Mouse (Mus musculus) T-helper 17 cell (primary cell): Measurements from ENCODE around the gene AL732309.1.

Source experiments
- in situ Hi-C, 2 experiments: fragments of 300-600 bp; cut with MboI, MseI; formaldehyde crosslinking; loops; 1 replicate in 1 of 2; 2 replicates in 1 of 2; pipeline ENCODE4 v1.15.1; 2025; ENCODE audit warnings: high pct_unique_total_duplicates in 2 of 2

AL732309.1 gene

DNA sequence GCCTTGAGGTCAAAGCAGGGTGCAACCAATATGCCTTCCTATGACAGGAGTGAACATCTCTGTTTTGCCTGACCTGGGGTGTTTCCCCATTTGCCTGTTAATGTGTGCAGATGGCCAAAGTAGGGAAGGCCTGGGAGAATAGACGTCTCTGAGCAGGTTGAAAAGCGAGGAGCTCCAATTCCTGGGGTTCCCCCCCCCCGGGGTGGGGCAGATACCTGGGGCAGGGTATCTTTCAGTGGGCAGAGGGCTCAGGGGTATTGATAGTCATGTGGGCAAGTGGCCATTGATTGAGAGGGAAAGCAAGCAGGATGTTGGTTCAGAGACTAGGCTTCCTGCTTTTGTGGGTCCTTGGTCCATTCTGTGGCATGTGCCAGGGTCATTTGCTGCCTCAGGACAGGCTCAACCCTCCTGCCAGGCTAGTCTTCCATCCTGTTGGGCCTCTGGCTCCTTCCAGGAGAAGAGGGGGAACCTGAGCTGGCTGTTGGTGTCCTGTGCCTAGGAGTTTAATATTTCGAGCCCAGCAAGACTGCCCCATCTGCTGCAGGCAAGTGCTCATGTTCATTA is 21.2 kb upstream of the AL732309.1 start:
- in situ Hi-C loops = no loop called here

GRCm38 (mm10) chr2:25267241-25267640 is 20.6 kb upstream of the AL732309.1 start:
- in situ Hi-C loops = no loop called here

GRCm38 (mm10) chr2:25266720-25267119 is 20.1 kb upstream of the AL732309.1 start:
- in situ Hi-C loops = no loop called here

DNA sequence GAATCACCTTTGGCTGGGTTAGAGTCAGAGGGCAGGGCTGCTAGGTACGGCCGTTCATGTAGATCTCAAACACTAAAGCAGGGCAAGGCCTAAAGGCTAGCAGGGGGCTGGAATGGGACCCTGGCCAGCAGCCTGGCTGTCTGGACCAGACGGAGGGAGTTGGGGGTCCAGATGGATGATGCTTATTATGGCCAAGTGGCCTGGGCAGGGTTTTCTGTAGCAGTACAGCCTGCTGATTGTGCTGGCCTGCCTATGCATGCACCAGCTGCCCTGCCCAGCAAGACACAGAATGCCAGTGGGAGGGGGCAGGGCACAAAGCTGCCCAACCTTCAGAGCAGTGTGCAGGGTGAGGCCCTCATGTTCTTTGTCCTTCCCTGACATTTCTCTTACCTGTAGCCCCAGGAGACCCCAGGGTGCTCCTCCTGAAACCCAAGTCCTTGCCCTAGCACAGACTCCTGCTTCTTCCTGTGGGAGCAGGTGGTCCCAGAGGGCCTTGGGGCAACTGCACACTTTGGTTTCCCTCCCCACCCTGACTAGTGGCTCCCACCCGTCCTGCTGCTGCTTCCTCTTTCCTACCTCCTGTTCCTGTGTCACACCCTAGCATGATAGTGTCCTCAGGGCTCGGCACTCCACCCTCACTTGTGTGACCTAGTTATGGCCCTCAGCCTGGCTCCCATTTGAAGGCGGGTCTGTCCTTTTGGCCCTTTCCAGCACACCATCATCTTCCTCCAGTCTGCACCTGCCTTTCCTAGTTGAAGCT is 19.4 kb upstream of the AL732309.1 start:
- in situ Hi-C loops = no loop called here

- in situ Hi-C loops = no loop called here
Measured at GRCm38 (mm10) chr2:25264851-25265250, 18.2 kb upstream of the AL732309.1 start.

- in situ Hi-C loops = no loop called here
Measured at GRCm38 (mm10) chr2:25264286-25264660, 17.6 kb upstream of the AL732309.1 start.

GRCm38 (mm10) chr2:25263623-25264285 is 17.1 kb upstream of the AL732309.1 start:
- in situ Hi-C loops = no loop called here

DNA sequence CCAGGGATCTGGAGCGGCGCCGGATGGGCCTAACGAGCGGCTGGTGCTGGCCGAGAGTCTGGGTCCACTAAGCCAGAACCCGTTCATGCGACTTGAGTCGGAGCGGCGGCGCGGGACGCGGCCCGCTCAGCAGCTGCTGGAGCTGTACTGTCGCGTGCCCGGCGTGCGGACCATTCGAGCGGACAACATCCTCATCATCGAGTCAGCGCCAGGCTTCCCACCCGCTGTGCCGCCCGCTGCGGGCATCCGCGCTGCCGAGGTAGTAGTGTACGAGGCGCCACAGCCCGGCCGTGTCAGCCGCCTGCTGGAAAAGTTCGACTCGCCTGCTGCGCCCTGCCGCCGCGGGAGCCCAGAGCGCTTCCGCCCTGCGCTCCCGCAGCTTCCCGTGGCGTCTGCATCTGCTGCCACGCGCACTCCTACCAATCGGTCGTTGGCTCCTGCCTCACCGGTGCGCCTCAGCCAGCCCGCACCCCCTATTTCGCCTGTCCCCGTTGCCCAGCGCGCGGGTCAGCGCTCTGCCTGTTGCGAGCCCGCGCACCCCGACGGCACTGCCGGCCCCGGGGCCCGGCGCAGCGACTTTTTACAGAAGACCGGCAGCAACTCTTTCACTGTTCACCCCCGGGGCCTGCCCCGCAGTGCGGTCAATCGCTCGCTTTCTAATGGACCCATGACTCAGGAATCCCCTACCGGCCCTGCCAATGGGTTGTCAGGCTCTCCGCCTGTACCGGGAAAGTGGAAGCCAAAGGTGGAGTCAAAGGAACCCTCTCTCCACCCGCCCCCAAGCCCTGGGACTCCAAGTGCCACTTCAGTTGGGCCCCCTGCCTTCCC is 16.3 kb upstream of the AL732309.1 start:
- in situ Hi-C loops = no loop called here

- in situ Hi-C loops = no loop called here
Measured at GRCm38 (mm10) chr2:25262291-25262767, 15.7 kb upstream of the AL732309.1 start, which contains the start of gene Tprn. Gene Tprn (plus strand): TSS chr2:25262618.

DNA sequence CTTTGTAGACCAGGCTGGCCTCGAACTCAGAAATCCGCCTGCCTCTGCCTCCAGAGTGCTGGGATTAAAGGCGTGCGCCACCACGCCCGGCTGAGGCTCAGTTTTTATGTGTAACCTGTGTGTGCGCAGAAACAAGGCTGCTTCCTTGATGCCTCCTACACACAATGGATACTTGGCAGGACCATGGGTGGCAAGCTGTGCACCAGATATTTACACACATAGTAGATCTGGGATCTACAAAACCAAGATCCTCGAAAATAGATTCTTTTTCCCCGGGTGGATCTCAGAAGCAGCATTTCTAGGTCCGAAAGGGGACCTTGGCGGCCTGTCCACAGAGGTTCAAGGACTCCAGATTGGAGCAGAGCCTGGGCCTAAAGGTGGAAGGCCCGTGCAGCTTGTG is 15.2 kb upstream of the AL732309.1 start:
- in situ Hi-C loops = no loop called here

- in situ Hi-C loops = loop anchor here in 1 of 2 experiments (5.0 kb wide), 1 partner anchor 37 kb away; the partner anchor contains the start of gene Tubb4b
Measured at GRCm38 (mm10) chr2:25258887-25259286, 12.2 kb upstream of the AL732309.1 start.

DNA sequence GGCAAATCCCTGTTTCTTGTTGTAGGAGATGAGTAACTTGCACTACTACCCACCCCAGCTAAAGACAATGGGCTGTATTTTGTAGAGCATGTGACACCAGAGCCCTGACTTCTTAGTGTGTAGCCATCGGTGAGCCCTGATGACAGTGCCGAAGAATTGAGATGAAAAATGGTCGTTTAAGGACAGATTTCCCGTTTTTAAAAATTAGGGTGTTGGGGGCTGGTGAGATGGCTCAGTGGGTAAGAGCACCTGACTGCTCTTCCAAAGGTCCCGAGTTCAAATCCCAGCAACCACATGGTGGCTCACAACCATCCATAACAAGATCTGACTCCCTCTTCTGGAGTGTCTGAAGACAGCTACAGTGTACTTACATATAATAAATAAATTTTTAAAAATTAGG is 10.6 kb upstream of the AL732309.1 start:
- in situ Hi-C loops = loop anchor here in 1 of 2 experiments (5.0 kb wide), 1 partner anchor 35 kb away; the partner anchor contains the start of gene Tubb4b

DNA sequence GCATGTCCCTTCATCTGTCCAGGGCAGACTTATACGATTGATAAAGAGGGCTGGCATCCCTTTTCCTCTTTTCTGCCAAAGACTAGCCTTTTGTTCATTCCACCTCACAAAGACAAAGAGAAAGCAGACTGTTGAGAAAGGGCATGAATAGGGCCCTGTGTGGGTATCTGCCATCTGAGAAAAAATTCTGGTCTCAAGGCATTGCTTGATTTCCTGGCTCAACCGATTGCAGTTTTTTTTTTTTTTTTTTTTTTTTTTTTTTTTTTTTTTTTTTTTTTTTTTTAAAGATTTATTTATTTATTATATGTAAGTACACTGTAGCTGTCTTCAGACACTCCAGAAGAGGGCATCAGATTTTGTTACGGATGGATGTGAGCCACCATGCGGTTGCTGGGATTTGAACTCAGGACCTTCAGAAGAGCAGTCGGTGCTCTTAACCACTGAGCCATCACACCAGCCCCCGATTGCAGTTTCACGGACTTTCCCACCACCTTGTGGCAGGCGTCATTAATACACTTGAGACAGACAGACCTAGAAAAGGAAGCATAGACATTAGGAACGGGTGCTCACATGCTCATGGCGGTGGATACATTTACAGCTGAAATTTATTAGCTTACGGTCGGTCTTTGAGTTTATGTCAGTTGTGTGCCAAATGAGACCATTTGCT is 9.9 kb upstream of the AL732309.1 start:
- in situ Hi-C loops = loop anchor here in 1 of 2 experiments (5.0 kb wide), 1 partner anchor 34 kb away; the partner anchor contains the start of gene Tubb4b

DNA sequence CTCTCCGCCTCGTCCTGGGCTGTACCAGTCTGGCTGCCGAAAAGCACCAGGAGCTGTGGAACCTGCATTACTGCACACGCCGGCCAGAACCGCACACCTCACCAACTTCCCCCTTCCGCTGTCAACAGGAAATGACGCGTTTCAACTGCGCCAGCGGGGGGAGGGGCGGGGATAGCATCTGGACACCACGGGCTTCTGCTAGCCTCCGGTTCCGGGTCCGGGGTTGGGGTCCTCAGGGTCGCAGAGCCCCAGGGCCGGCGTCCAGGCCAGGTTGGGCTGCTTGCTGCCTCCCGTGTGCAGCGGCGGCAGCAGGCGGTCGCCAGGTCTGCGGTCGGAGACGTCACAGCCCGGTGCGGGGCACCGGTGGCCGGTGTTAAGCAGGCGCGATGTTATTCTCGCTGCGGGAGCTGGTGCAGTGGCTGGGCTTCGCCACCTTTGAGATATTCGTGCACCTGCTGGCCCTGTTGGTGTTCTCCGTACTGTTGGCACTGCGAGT is 8.7 kb upstream of the AL732309.1 start, which contains the start of gene Tmem203:
Tmem203 (plus strand) TSS at position 156 of the 496 bp plus-strand sequence.
- in situ Hi-C loops = loop anchor here in 1 of 2 experiments (5.0 kb wide), 1 partner anchor 33 kb away; the partner anchor contains the start of gene Tubb4b

GRCm38 (mm10) chr2:25252331-25252730 is 5.7 kb upstream of the AL732309.1 start:
- in situ Hi-C loops = loop anchor here in 1 of 2 experiments (5.0 kb wide), 1 partner anchor 60 kb away; no protein-coding TSS in a partner anchor

DNA sequence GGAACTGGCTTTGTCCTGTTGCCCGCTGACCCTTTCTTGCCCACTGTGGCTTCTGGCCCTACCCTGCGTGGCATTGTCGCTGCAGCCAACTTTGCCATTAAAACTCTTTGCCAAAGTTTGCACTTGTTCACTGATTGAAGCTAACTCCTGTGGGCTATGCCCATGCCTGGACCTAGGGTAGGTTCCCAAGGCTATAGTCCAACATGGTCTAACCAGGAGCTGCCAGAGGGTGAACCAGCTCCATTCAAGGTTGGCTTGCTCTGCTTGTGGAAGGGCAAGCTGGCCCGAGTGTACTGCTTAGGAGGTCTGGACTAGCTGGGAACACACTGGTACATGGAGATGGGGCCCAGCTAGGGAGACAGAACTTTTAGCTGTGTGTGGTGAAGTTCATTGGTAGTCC is 2.5 kb downstream of the AL732309.1 start:
- in situ Hi-C loops = no loop called here

GRCm38 (mm10) chr2:25243342-25243741 is 3.3 kb downstream of the AL732309.1 start:
- in situ Hi-C loops = no loop called here

GRCm38 (mm10) chr2:25242101-25242506 is 4.6 kb downstream of the AL732309.1 start, which contains the start of the genes Rnf208 and Cysrt1:
Gene Rnf208 (plus strand): TSS chr2:25242255.
Gene Cysrt1 (minus strand): TSS chr2:25242452.
- in situ Hi-C loops = no loop called here

DNA sequence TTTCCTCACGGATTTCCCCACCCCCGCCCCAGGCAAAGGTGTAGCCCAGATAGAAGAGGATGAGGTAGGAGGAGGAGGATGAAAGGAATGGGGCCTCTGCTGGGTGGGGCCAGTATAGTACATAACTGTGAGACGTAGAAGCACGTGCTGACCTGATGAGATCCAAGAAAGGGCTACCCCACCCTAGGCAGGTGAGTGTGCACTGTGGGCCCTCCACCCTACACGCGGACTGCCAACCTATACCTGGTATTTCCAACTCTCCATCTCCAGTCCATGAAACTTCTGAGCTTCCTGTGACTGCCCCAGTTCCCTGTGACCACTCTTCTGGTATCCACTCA is 5.3 kb downstream of the AL732309.1 start:
- in situ Hi-C loops = no loop called here

DNA sequence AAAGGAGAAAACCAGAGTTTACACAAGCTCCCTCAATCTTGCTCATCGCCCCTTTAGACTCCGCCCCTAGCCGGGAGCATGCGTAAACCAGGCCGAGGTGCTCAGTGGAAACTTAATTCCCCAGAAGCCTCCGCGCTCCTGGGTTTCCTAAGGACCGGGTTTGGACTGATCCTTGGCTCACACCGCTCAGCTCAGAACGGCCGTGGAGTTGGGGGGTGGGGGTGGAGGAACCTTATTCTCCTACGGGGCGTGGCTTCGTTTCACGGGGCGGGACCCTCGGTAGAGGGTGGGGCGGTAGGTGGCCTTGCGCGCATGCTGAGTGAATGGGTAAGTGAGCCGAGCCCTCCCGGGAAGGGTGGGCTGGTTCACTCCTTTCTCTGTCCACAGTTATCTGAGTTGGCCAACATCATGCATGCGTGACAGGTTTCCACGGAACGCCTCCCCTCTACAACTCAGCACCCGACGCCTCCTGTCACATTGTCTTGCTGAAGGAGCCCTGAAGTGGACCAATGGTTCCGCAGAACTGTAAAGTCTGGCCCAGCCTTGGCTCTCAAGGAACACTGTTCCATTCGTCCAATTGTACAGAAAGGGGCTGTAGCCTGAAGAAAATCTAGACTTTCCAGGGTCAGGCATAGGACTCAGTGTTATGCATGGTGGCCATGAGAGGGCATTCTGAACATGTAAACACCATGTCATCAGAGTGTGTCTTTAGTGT is 5.8 kb downstream of the AL732309.1 start:
- in situ Hi-C loops = no loop called here
